Mouse (Mus musculus) retina, postnatal 1 day (tissue): ENCODE measurements around the gene Jsrp1.

ENCODE experiments used
- DNase-seq: peaks from one replicate; pipeline ENCODE4 v3.0.0-alpha.2; 2012

Gene Jsrp1

DNA sequence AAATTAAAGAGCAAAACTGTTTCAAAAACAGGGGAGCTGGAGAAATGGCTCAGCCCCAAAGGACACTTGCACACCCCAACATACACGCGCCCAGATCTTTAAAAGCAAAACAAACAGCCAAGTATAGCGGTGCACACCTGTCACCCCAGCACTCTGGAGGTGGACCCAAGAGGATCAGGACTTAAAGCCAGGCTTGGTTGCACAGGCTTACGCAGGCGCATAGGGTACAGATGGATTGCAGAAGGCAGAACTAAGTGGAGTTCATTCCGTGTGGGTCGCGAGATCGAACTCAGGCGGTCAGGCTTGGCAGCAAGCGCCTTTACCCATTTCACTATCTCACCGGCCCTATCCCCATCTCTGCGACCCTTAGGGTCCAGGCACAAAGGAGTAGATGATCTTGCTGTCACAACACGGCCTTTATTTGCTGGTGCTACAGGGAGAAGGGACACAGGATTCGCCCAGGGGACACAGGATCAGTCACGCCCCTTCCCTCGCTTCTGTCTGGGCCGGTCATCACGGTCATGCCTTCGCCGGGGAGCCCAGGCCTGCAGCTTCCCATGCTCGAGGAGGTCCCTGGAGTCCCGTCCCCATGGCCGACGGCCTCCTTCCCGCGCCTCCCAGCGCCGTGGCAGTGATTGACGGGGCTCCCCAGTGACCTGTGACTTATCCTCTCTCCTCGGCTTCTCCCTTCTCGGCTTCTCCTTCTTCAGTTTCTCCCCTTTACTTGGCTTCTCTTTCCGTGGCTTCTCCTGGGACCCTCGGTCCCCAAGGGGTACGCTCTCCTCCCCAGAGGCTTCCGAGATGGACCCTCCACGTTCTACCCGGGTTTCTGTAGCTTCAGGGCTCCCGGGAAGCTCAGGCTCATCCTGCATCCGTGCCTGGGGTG, 5.0 kb downstream of the Jsrp1 start:
- peak; percentile 57 for DNase-seq

DNA sequence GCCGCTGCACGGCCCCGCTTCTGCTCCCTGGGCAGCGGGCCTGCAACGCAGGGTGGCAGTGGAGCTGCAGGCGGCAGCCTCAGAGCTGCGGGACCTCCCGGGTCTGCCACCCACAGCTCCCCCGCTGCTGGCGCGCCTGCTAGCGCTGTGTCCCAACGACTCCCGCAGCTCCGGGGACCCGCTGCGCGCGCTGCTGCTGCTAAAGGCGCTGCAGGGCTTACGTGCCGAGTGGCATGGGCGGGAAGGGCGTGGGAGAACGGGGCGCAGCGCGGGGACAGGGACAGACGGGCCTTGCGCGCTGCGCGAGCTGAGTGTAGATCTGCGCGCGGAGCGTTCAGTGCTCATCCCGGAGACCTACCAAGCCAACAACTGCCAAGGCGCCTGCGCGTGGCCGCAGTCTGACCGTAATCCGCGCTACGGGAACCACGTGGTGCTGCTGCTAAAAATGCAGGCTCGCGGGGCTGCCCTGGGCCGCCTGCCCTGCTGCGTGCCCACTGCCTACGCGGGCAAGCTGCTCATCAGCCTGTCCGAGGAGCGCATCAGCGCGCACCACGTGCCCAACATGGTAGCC, 6.2 kb downstream of the Jsrp1 start:
- peak; percentile 92 for DNase-seq

DNA sequence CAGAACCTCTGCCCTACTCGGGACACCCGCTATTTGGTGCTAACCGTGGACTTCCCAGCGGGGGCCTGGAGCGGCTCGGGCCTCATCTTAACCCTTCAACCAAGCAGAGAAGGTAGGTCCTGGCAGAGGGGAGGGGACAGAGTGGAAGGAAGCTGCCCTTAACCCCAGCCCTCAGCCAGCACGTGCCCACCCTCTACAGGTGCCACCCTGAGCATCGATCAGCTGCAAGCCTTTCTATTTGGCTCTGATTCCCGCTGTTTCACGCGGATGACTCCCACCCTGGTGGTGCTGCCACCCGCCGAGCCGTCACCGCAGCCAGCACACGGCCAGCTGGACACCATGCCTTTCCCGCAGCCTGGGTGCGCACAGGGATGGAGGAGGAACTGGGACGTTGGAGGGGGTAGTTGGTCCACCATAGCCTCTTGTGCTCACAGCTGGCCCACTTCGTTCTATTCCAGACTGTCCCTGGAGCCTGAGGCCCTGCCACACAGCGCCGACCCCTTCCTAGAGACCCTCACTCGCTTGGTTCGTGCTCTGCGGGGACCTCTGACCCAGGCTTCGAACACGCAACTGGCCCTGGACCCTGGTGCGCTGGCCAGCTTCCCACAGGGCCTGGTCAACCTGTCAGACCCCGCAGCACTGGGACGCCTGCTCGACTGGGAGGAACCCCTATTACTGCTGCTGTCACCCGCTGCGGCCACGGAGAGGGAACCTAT, 6.8 kb downstream of the Jsrp1 start:
- no peak for DNase-seq

DNA sequence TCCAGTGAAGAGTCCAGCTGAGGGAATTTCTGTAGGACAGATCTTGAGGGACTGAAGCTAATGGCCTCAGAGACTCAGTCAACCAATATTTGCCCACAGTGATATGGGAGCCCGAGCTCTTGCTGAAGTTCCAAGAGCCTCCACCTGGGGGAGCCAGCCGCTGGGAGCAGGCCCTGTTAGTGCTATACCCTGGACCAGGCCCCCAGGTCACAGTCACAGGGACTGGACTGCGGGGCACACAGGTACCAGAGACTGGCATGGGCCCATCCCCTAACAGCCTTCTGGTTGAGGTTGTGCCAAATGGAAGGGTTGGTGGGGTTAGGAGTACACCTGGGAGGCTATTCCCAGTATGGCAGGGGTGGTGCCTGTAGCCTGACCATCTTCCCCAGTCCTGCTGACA, 7.4 kb downstream of the Jsrp1 start:
- peak; percentile 74 for DNase-seq

DNA sequence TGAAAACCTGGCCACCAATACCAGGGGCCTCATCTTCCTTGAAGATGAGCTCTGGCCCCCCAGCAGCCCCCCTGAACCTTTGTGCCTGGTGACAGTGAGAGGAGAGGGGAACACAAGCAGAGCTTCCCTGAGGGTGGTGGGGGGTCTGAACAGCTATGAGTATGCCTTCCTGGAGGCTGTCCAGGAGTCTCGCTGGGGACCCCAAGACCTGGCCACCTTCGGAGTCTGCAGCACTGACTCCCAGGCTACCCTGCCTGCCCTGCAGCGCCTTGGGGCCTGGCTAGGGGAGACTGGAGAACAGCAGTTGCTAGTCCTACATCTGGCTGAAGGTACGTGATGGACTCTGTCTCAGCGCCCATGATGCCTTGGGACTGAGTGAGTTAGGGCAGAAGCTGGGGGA, 8.0 kb downstream of the Jsrp1 start:
- DNase-seq: no peak

DNA sequence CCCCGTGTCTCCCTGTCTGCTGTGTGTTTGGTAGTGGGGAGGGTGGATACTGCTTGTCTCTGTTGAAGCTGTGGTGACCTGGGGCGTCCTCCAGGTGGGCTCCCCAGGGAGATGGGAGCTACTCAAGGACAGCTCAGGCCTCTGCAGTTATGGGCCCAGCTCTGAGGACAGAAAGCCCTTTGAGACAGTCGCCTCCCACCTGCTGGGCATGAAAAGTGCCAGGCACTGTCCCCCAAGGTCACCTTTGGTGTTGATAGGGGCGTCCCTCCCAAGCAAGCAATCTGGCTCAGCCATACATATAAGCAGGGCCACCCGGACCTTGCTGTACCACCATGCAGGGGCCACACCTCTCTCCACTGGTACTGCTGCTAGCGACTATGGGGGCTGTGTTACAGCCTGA, 8.4 kb downstream of the Jsrp1 start, which contains the start of gene Amh:
TSS of gene Amh (plus strand) at position 328 of the 400 bp plus-strand sequence.
- DNase-seq: no peak

DNA sequence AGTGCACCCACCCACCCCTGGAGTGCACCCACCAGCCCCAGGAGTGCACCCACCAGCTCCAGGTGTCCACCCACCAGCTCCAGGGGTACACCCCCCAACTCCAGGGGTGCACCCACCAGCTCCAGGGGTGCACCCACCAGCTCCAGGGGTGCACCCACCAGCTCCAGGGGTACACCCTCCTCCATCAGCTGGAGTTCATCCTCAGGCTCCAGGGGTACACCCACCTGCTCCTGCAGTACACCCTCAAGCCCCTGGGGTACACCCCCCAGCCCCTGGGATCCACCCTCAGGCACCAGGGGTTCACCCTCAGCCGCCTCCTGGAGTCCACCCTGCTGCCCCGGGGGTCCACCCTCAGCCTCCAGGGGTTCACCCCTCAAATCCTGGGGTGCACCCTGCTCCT, 9.0 kb downstream of the Jsrp1 start:
- DNase-seq: no peak

DNA sequence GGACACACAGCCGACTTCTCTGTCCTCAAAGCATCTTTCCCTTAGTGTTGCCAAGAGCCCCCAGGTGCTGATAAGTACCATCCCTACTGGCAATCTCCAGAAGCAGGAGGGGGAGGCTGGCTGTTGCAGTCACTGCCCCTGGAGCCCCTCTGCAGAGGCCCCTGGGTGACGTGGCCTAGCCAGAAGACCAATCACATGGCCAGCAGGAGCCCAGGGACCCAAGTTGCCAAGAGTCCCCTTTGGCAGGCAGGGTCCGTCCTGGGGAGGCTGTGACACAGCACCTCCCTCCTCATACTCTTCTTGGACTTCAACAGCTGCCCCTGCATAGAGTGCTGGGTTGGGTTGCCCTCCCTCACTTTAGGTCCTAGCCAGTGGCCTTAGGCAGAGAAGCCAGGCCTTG, 10.3 kb downstream of the Jsrp1 start:
- no peak for DNase-seq

DNA sequence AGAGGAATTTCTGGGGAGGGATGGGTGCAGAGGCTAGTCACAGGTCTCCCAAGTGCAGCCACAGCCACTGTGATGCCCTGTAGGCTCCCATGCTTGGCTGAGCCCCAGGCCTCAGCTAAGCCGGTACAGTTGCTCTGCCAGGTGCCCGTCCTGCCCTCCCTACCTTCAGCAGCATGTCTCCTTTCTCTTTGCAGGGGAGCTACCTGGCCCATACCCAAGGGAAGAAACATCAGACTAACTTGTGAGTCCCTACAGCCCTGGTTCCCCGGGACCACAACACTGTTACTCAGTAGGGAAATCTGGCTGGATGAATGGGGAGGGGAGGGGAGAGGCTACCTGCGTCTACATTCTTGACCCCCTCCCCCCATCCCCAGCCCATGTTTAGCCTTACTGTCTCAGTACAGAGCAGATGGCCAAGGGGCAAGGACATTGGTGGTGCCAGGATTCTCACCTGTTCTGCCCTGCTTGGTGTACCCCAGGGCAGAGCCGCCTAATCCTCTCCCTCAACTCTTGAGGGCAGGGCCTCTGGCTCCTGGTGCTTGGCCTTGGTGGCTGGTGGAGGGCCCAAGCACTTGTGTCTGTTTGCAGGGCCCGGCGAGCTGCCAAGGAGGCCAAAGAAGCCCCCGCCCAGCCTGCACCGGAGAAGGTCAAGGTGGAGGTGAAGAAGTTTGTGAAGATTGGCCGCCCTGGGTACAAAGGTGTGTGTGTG, 10.9 kb downstream of the Jsrp1 start:
- no peak for DNase-seq

DNA sequence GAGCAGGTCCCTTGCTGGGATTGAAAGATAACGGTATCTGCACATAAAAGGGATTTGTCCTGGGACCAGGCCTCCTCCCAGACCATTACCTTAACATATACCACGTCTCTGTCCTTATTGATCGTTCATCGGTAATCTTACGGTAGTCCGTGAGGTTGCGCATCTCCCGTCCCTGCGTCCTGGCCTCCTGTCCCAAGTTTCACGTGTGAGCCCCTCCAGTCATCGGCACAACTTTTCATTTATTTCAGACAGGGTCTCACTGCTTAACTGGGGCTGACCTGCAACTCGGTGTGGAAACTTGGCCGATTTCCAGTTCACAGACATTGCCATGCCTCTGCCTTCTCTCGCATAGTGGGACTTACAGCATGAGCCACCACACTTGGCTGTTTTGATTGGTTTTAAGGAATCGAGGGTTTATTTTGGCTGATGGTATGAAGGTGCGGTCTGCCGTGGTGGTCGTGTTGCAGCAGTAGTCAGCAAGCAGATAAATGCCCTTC, 14.2 kb downstream of the Jsrp1 start:
- DNase-seq: peak; percentile 27

DNA sequence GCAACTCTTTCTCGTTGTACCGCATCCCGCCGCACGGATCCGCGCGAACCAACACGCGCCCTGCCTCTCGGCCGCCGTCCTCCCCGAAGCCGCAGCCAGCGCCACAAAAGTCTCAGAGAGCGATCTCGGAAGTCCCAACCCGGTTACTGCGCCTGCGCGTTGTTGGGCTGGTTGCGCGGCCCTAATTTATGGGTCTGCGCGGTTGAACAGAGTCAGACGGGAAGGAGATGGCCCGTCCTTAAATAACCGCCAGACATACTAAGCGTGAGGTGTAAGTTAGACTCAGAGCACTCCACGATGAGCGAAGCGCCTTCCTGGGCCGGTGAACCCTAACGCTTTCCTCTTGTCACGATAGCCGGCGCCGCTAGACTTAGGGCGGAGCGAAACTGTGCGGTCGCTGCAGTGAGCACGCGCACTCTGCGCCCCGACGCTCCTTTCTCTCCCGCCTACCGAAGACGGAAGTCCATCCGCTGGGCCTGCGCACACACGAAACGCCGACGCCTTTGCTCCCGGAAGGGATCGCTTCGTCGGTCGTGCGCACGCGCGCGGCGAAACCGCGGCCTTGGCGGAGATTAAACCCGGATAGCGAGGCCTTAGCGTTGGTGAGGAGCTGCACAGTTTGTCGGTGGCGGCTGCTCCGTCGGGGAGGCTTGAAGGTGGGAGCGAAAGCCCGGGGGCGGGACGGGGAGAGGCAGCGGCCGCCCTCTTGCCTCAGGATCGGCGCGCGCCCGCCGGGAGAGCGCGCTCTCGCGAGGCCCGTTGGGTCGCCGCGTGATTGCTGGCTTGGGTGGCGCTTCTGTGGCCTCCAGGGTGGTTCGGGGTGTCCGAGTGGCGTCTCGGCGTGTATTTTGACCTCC, 14.9 kb downstream of the Jsrp1 start, which contains the start of the genes Sf3a2 and Plekhj1:
TSS of gene Sf3a2 (plus strand) at position 49 of the 857 bp plus-strand sequence.
TSS of gene Plekhj1 (minus strand) at position 477 of the 857 bp plus-strand sequence.
- peak; percentile 98 for DNase-seq

DNA sequence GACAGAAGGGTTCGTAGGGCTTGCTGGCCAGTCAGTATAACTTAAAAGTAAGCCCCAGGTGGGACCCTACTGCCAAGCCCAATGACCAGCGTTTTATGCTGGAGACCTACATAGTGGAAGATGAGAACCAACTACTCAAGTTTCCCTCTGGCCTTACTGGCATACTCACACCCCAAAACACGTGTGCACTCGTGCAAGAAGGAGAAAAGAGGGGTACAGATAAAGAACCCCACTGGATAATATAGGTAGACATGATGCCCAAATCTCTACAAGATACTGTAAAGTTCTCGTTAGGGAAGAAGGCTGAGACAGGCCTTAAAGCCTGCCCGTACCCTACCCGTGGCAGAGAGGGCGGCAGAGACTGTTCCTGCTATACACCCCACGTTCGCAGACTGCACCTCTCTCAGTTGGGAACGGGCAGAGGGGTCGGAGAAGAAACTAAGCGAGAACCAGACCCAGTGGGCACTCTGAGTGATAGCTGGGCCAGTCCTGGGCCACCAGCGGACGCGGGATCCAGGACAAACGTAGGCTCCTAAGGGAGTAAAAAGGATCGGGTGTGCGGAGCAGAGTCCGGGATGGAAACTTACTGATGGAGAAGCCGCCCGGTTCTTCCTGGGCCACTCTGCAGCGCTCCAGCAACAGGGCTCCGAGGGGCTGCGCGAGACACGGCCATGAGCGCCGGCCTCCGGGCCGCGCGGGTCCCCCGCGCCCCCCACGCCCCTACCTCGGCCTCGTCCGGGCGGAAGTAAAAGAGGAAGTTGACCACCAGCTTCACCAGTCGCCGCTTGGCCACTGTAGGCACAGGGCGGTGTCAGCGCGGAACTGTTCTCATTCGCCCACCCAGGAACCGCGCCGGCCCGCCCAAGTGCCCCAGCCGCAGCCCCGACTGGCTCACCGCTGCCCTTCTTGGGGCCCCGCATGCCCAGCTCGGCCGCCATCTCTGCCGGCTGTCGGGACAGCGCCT, 15.8 kb downstream of the Jsrp1 start:
- no peak for DNase-seq

DNA sequence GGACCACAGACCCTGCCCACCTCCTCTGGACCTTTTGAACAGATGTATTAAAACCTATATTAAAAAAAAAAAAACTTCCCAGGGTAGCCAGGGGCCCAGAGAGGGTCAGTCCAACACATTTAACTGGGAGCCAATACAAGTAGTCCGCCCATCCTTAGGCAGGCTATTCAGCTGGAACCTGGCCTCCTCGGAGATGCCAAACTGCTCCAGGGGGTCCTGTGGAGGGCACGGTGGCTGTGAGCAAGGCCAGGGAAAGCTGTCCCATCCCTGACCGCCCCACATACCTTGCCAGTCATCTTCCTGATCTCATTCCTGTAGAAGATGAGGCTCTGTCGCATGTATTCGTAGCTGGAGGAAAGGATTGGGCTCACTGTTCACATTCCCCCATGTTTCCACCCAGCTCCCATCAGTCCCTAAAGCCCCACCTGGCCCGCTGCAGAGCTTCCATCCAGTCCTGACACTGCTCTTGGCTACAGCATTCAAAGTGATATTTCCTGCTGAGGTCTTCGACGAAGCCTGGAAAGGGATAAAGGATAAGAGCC, 16.9 kb downstream of the Jsrp1 start:
- no peak for DNase-seq

DNA sequence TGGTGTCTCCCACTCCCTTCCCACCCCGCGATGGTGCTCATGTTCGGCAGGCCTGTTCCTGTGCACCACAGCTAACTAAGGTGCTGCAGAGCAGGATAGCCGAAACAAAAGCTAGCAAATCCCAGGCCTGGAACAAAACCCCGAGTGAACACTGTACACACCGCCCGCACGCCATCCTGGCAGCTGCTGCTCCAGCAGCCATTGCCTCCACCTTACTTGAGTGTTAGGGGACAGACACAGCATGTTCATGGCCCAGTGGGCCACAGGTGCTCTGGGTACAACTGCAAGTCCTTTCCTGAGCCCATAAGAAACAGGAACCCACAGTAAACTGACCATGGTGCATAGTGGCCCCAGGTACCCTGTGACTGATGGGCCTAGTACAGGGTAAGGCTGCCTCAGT, 18.5 kb downstream of the Jsrp1 start:
- DNase-seq: no peak

DNA sequence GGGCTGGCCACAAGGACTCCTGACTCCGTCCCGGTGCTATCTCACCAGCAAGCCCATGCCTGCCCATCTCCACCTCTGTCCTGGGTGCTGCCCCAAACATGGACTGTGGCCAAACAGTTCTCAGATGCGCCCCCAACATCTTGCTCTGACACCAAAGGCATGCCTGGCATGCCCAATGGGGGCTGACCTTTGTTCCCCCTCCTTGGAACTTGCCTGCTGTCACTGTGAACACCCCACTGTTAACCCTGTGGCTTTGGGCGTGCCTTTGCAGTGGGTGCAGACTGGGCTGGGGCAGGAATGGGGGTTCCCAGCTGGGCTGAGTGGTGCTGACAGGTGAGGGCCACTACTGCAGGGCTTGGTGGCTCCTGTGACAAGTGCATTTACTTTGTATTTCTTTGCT, 19.5 kb downstream of the Jsrp1 start:
- DNase-seq: no peak

DNA sequence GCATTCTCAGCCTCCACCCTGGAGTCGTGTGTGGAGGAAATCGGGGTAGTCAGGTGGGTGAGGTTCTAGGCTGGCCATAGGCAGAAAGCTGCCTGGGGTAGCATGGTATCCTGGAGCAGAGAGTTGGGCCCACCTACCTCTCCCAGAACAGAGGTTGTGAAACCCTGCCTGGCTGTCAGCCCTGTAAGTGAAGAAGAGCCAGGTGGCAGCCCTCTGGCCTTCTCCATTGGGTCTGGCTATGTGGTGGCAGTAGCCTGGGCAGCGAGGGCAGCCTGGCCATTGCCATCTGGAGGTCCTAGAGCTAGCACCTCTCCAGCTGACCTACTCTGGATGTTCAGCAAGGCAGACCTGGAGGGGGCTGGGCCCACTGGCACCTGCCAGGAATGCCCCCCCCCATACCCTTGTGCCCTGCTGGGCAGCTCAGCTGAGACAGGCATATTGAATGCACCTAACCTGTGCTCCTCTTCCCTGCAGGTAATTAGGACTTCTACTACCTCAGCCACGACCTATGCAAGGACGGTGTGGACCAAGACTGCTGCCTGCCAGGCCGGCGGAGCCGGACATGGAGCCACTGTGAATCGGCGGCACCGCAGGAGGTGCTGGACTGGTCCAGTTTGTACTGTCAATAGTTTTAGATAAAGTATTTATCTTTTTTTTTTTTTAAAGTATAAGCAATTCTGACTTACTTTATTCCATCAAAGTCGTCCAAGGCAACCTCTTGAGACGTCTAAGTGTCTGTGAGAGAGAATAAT, 20.1 kb downstream of the Jsrp1 start:
- no peak for DNase-seq

DNA sequence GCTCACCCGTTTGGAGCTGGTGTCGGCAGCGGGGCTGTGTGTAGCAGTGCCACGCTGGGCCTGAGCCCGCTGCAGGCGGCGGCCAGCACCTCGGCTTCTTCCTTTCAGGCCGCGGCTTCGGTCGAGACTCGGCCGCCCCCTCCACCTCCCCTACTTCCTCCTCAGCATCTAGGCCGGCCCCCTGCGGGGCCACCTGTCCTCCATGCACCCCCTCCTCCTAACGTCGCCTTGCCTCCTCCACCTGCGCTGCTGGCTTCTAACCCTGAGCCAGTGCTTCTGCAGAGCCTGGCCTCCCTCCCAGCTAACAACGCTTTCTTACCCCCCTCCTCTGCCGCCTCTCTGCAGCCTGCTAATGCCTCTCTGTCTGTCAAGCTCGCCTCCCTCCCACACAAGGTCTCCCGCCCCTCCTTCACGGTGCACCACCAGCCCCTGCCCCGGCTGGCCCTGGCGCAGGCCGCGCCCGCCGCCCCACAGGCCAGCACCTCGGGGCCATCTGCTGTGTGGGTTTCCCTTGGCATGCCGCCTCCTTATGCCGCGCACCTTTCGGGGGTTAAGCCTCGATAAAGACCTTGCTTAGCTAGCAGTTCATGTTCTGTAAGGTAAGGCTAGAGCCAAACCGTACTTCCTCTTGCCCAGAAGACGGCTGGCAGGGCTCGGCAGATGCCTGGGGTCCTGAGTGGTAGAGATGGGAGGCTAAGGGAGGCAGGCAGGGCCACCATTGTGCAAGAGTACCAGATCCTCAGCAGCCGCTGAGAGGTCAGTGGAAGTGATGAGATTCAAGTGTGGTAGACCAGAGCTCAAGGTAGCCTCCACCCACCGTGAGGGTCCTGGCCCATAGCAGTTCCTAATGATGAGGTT, 20.9 kb downstream of the Jsrp1 start:
- peak; percentile 7 for DNase-seq

DNA sequence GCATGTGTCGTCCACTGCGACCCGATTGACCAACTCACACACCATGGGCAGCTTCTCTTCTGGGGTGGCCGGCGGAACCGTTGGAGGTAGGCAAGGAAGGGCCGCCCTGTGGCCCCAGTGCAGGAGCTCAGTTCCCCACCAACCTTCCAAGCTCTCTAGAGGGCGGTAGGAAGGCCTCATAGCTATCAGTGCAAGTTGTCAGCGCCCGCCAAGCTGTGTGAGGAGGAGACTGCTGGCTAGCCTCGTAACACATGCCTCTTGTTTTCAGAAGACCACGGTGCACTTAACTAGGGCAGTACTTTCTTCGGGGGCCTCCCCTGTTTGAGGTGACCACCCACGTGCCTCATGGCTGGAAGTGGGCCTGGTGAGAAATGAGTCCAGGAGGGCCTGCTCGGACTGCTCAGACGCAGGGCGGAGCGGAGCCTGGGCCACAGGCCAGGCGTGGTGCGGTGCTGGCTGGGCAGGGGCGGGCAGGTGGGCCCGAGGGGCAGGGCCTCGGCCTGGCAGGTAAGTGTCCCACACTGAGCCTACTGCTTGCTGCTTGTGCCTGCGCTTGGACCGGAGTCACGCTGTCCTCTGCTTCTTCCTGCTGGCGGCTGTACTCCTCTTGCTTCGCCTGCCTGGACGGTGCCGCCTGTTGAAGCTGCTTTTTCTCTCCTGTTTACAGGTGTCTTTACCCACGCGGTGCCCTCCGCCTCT, 21.7 kb downstream of the Jsrp1 start:
- no peak for DNase-seq
